Mouse (Mus musculus): ENCODE data around the gene Rbfox2.

- TF ChIP-seq CTCF (IDR thresholded peaks at IDR 0.05; ENCODE audit: extremely low read depth, insufficient read length, insufficient replicate concordance, low read depth, low read length) (no peak), POLR2A (IDR thresholded peaks at IDR 0.05; ENCODE audit: low read depth, low read length) (no peak)
Observed at GRCm38 (mm10) chr15:77163336-77163735, 143.5 kb downstream of the Rbfox2 start.

All from small intestine, adult 2 months (tissue).